Mouse (Mus musculus) thymus, postnatal 25 days (tissue): Measurements from ENCODE around the gene Asap3.
A peak's percentile ranks its signal among the peaks of the same experiment; 100 is the strongest.

Experiments
- DNase-seq: peaks from one replicate; pipeline ENCODE4 v3.0.0; 2022

Gene Asap3

DNA sequence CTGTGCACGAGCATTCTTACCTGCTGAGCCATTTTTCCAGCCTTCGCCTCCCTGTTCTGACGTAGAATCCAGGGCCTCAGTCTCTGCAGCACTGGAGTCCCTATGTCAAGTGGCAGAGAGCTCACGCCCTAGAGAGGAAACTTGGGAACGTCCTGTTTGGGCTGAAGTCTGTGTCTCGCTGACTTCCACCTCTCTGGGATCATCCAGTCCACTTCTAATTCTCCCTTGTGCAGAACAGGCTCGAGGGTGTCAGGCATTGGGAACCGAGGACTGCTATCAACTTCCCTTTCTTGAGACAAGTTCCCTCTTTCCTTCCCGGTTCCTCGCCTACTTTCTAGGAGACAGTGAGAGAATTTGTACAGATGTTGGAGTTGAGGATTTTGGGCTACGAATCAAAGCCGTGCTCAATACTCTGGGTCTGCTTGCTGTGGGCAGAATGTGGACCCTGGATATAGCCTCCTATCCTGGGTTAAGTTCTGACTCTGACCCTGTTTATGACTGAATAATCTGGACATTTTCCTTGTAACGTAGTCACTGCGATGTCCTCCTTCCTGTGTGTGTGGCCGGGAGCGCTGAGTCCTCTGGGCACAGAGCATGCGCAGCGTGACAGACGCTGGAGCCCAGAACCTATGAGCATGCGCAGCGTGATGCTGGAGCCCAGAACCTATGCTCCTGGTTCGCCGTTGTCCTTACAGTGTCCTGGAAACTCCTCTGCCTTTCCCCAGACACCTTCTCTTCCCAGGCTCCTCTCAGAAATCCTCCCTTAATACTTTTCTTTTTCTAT, 18.7 kb downstream of the Asap3 start:
- no peak for DNase-seq

DNA sequence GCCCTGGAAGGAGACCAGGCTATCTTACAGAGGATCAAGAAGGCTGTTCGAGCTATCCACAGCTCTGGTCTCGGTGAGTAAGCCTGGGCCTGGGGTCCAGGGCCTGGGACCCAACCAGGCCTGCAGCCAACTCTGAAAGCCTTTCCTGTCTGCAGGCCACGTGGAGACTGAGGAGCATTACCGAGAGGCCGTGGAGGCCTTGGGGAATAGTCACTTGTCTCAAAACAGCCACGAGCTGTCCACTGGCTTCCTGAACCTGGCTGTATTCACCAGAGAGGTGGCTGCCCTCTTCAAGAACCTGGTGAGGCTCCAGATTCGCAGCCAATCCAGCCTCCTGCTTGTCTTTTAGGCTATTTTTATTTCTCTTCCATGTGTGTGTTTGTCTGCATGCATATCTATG, 21.2 kb downstream of the Asap3 start:
- DNase-seq = no peak

DNA sequence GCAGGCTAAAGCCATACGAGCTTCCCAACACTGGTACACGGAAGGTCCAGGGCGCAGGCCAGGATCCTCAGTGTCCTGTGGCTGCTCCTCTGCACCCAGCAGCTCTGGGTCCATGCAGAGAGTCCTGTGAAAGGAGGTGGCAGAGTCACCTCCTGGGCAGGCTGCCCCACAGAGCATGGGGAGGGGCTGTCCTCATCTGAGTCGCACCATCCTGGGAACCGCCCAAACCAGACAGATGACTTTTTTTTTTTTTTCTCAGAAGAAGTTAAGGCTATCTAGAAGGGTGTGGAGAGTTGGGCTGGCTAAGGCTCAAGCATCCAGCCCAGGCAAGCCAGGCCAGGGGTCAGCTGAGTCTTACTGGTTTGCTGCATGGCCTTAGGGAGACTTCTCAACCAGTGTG, 22.5 kb downstream of the Asap3 start:
- no peak for DNase-seq

DNA sequence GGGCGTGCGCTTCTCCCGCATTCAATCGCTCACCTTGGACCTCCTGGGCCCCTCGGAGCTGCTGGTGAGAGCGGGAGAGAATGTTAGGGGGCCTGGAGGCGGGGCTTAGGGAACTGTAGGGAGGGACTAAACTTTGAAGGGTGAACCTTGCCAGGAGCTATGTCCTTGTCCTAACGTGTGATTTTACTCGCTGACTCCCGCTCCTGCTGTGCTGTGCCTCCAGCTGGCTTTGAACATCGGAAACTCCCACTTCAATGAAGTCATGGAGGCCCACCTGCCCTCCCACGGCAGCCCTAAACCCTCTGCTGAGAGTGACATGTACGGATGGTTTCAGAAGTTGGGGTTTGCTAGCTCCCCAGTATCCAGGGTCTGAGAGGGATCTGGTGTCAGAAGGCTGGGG, 32.5 kb downstream of the Asap3 start:
- no peak for DNase-seq

DNA sequence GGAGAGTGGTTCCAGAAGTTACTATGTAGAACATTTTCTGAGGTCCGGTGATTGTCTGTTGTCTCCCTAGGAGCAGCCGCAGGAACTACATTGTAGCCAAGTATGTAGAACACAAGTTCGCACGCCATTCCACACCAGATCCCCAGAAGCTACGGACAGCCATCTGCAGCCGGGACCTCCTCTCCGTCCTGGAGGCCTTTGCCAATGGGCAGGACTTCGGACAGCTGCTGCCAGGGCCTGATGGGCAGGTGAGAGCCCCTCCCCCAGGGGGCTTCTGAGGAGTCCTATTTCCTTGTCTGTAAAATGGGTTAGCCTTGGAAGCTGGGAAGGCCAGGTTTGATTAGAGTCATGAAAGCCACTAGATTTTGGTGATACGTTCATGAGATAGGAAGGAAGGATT, 32.9 kb downstream of the Asap3 start:
- DNase-seq = no peak

- peak; percentile 84 for DNase-seq
Observed at GRCm38 (mm10) chr4:136239622-136240021, 33.5 kb downstream of the Asap3 start.

- DNase-seq = no peak
Observed at GRCm38 (mm10) chr4:136240123-136240522, 34.0 kb downstream of the Asap3 start.

- DNase-seq = no peak
Observed at GRCm38 (mm10) chr4:136240955-136241354, 34.8 kb downstream of the Asap3 start.

GRCm38 (mm10) chr4:136242065-136242703, 36.0 kb downstream of the Asap3 start:
- DNase-seq = peak; percentile 15

- no peak for DNase-seq
Observed at GRCm38 (mm10) chr4:136242728-136243127, 36.6 kb downstream of the Asap3 start.

GRCm38 (mm10) chr4:136244208-136244607, 38.0 kb downstream of the Asap3 start:
- DNase-seq = no peak

- no peak for DNase-seq
Observed at GRCm38 (mm10) chr4:136245681-136246080, 39.5 kb downstream of the Asap3 start.

GRCm38 (mm10) chr4:136246568-136246969, 40.4 kb downstream of the Asap3 start:
- no peak for DNase-seq

DNA sequence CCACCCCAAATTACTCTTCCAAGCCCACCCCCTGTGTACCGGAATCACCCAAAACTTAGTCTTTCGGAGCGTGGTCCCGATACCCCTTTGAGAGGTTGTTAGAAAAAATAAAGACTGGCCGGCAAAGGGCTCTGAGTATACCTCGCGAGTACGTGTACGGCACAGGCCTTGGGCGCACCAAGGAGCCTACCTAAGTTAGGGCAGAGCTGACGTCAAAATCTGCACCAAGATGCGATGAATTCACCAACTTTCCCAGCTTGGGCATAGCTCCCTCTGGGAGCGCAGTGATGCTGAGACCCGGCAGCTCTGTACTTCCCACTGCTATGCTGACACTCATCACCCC, 41.2 kb downstream of the Asap3 start:
- no peak for DNase-seq

DNA sequence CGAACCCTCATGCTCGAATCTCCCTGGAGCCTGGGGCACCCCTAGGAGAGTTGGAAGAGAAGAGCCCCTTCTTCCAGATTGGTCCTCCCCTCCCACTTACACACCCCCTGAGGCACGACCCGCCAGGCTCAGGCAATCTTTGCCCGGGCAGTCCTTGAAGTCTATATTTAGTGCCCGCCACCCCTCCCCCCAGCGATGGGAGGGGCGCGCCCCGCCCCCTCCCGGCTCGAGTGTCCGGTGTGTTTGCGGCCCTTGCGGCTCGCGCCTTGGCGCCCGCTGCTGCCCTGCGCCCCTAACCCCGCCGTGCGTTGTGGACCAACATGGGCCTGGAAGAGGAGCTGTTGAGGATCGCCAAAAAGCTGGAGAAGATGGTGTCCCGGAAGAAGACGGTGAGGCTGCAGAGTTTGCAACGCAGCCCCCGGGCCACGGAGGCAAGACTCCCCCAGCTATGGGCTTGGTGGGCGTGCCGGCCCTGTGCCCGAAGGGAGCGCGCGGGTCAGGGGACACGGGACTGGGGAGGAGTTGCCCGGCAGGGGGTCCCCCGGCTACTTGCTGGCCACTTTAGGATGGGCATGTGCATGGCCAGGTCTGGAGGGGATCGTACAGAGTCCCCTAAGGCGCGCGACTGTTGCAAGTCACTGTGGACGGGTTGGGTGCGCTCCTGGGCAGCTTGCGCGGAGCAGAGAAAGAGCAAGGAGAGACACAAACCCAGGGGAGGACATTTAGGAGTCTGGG, 41.7 kb downstream of the Asap3 start, which contains the start of gene Tcea3:
Gene Tcea3 (plus strand): TSS at position 1 of the 735 bp plus-strand sequence.
- DNase-seq = peak; percentile 7

DNA sequence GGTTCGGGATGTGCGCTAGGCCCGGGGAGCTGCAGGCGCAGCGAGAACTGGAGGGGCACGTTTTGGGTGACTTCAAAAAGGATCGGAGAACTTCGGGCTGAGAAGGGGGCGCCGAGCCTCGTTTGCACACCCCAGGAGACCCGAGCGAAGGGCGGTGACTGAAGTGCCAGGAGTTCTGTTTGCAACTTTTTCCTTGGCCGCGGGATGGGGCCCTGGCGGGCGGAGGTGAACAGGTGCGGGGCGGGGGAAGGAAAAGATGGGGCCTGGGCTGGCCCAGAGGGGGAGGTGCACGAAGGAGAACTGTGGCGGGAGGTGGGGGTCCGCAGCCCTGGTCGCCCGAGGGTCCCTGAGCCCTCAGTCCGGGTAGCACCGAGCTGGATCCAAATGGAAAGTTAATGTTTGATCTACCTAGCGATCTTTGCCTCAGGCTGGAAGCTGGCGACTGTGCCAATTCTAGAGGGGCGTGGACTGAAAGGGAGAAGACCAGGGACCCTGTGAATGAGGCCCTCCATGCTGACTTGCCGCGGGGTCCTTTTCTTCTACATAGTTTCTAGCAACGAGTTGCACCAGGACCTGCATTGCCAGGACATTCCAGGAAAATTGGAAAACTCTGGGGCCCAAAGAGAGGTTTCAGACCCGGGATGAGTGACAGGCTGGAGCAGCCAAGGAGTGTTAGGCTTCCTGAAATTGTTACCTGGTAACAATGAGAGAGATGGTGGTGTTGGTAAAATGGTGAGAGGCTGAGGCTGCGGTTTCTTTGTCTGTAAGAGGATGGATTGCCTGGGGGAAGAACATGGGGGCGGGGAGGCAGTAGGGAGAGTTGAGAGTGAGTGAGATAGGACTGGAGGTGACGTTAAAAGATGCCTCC, 42.5 kb downstream of the Asap3 start:
- DNase-seq = peak; percentile 8

DNA sequence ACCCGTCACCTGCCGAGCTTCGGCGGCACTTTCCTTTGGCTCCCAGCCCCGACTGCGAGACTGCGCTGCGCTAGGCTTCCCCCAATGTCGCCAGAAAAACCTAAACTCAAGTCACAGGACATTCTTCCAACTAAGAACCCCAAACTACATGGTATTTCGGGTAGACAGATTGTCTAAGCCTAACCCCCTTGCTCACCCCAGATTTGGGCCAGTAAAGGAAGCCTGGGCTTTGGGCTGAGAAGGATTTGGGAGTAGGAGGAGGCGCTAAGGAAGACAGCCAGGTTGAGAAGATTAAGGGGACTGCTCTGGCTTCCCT, 43.1 kb downstream of the Asap3 start:
- DNase-seq = no peak

DNA sequence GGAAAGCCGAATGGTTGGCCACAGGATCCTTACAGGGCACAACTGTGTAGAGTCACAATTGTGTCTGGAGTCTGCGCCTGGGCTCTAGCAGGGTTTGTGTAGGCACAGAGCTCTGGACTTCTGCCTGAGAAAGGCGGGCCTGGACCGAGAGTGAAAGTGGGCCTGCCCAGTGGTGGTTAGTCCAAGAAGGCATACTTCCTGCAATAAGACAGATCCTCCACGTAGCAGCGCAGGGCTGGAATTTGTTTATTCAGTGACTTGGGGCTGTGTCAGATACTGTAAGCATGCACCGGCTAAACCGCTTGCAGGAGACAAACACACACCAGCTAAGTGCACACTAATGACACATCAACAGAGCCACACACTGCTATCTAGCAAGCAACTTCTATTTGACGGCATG, 43.6 kb downstream of the Asap3 start:
- no peak for DNase-seq

GRCm38 (mm10) chr4:136255919-136256318, 49.8 kb downstream of the Asap3 start:
- DNase-seq = no peak

DNA sequence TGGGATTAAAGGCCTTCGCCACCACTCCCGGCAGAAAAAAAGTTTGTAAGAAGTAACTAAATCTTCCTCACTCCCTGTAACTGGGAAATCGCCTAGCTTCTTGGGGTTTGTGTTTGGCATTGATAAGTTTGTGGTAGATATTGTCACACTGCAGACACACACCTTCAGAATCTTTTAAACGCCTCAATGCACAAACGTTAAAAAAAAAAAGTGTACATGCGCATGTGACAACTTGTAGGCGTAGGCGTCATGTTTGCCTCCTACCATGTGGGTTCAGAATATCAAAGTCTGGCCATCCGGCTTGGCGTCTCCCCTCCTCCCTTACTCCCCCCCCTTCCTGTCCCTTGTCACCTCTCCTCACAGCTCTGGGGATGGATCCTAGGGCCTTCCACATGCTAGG, 50.5 kb downstream of the Asap3 start:
- no peak for DNase-seq

DNA sequence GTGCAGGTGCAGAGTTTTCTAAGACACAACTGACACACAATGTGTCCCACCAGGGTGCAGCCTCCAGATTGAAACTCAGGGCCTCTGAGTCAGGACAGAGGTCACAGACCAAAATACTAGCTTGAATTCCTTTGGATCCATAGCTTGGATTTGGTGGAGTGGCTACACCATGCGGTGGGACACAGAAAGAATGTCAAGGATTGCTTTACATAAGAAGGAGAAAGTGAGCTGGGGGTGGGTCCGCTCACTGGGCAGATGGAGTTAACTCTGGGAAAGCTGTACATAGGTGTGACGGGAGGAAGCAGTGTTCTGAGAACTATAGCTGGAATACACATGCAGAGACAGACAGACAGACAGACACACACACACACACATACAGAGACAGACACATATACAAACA, 53.8 kb downstream of the Asap3 start:
- DNase-seq = no peak

GRCm38 (mm10) chr4:136260491-136261180, 54.5 kb downstream of the Asap3 start:
- DNase-seq = peak; percentile 79

DNA sequence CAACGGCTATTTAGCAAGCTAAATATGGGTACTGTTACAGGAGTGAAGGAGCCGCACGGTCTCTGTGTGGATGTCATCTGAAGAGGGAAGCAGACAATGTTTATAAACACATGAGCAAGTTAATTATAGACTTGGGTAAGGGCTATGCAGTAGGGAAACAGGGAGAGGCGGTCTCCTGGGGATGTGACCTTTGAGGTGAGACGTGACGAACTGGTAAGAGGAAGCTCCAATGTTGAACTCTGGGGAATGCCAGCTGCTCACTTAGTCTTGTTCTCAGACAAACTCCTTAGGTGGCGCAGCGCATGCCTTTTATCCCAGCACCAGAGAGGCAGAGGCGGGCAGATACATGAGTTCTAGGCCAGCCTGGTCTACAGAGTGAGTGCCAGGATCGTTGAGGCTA, 55.7 kb downstream of the Asap3 start:
- DNase-seq = no peak
